Mouse (Mus musculus) kidney, postnatal 0 days (tissue): ENCODE data around the gene Rhoj. TPM values are rescaled to one million over a fixed set of nuclear protein-coding genes. Genes with fewer than 3 reads are reported as not detected.

Experiments used
- ATAC-seq: fragments of 200-750 bp; cut with Nextera tagmentation; replicated peaks from 2 replicates; pipeline ENCODE4 v1.8.0; 2017; ENCODE audit warnings: low read depth, moderate number of reproducible peaks, moderate TSS enrichment, moderate library complexity; ENCODE audit not compliant: low FRiP score
- DNase-seq: peaks from one replicate; pipeline ENCODE4 v3.0.0-alpha.2; 2016; ENCODE audit warnings: low spot score
- H3K27ac ChIP-seq: fragments of 300-500 bp; sonication (generic); 2 replicates; pipeline ENCODE4 v1.5.1; 2014; ENCODE audit warnings: mild to moderate bottlenecking
- H3K27me3 ChIP-seq: fragments of 300-500 bp; sonication (generic); 2 replicates; pipeline ENCODE4 v1.6.1; 2014; ENCODE audit warnings: low read length, mixed read lengths; ENCODE audit not compliant: insufficient read depth
- H3K36me3 ChIP-seq: fragments of 300-500 bp; sonication (generic); 2 replicates; pipeline ENCODE4 v1.6.1; 2014; ENCODE audit warnings: low read length, mixed read lengths; ENCODE audit not compliant: insufficient read depth
- H3K4me1 ChIP-seq: fragments of 300-500 bp; sonication (generic); replicated peaks from 2 replicates; pipeline ENCODE4 v1.6.1; 2014; ENCODE audit warnings: antibody characterized with exemption, low read length, mixed read lengths; ENCODE audit not compliant: insufficient read depth
- H3K4me2 ChIP-seq: fragments of 300-500 bp; sonication (generic); 2 replicates; pipeline ENCODE4 v1.6.1; 2014; ENCODE audit warnings: mild to moderate bottlenecking, low read length, moderate library complexity, mixed read lengths
- H3K4me3 ChIP-seq: fragments of 300-500 bp; sonication (generic); replicated peaks from 2 replicates; pipeline ENCODE4 v1.5.1; 2014; ENCODE audit warnings: low read depth, low read length
- H3K9ac ChIP-seq: fragments of 300-500 bp; sonication (generic); 2 replicates; pipeline ENCODE4 v1.6.1; 2014; ENCODE audit warnings: low read depth, low read length
- H3K9me3 ChIP-seq: fragments of 300-500 bp; sonication (generic); replicated peaks from 2 replicates; pipeline ENCODE4 v1.6.1; 2016; ENCODE audit warnings: low read length, inconsistent platforms, mixed read lengths
- CTCF ChIP-seq: IDR thresholded peaks from 2 replicates; pipeline ENCODE4 v1.5.1; 2016; ENCODE audit warnings: antibody characterized with exemption, low read depth, mild to moderate bottlenecking, moderate library complexity
- WGBS: fragments of 180-500 bp; shearing (Covaris S2); extraction: QIAGEN DNeasy Blood & Tissue Kit; methylation state at CpG from one replicate; pipeline ENCODE4 v1.1.7; 2014; 5-methylcytosine and 5-hydroxymethylcytosine counted together
- polyA plus RNA-seq: library from polyadenylated mRNA; unstranded; fragments of >200 nt; fragmentation: Nextera tagmentation; extraction: Ambion mirVana; gene quantifications from 2 replicates; pipeline ENCODE4 v1.2.1, GENCODE M21; 2015

Gene Rhoj
- polyA plus RNA-seq, 1 experiment from 2014 or later = 51.5 TPM

DNA sequence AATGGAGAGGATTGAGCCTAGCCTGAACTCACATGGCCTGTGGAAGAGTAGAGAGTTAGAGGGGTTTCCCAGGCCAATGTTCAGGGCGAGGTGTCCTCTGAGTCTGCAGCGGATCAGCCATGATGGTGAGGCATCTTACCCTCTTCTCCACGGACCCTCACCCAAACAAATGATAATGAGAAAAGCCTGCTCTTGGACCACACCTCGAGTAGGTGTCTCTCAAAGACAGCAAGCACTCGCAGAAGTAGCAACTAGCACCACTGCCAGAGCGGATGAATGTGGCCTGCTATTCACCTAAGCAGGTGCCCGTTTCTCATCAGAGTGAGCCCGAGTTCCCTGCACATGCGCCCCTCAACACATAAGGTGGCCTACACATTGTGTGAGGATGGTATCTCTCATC is 78.6 kb downstream of the Rhoj start:
- Histone ChIP-seq H3K4me1 (no peaks in the 10 kb centered on the region), H3K9ac (no peak overlapping the region), H3K4me3 (no peak overlapping the region), H3K36me3 (no peaks in the 10 kb centered on the region), H3K4me2 (no peak overlapping the region), H3K9me3 (no peaks in the 10 kb centered on the region), H3K27ac (no peak overlapping the region), H3K27me3 (no peaks in the 10 kb centered on the region)
- no peak for TF ChIP-seq CTCF
- DNase-seq (no peak), ATAC-seq (no peak)
- WGBS = 94% methylated on average over 9 of the region's 9 CpGs

DNA sequence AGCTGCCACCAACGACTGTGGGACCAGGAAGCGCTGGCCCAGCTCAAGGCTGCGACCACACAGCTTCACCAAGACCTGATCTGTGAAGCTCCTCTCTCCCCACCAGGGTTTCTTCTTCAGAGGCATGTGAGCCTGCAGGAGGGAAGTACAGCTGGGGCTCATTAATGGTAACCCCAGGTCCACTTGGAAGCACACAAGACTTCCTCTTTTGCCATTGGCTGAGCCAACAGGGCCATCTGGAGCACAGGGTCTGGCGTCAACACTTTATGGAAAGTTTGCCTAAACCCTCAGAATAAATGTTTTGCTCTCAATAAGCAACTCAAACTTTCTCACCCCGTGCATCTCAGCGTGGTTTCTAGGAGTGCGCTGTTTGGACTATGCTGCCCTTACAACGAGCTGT is 79.0 kb downstream of the Rhoj start:
- Histone ChIP-seq H3K27ac (no peak overlapping the region), H3K9ac (no peak overlapping the region), H3K9me3 (no peaks in the 10 kb centered on the region), H3K36me3 (no peaks in the 10 kb centered on the region), H3K4me1 (no peaks in the 10 kb centered on the region), H3K27me3 (no peaks in the 10 kb centered on the region), H3K4me2 (no peak overlapping the region), H3K4me3 (no peak overlapping the region)
- no peak for TF ChIP-seq CTCF
- 87% methylated on average over 8 of the region's 8 CpGs for WGBS
- no peak for DNase-seq
- no peak for ATAC-seq

DNA sequence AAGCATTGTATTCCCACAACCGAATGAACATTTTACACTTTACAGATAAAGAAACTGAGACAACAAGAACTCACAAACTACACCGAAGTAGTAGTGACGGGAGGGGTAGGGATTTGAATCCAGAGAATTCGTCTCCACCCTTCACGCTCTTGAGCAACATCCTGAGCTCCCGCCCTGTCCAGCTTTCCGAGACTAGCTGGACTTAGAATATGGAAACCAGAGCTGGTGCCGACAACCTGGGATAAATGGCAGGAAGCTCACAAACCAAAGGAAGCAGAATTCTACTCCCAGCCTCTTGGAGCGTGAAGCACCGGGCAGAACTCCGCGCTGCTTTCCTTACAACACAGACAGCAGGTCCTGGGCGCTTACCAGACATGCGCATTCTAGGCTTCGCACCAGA is 79.7 kb downstream of the Rhoj start:
- H3K4me1 ChIP-seq = no peaks in the 10 kb centered on the region
- H3K27ac ChIP-seq = no peak overlapping the region
- H3K9me3 ChIP-seq = no peaks in the 10 kb centered on the region
- no peak for DNase-seq
- H3K27me3 ChIP-seq = no peaks in the 10 kb centered on the region
- no peak for TF ChIP-seq CTCF
- H3K4me2 ChIP-seq = no peak overlapping the region
- WGBS = 84% methylated on average over 15 of the region's 15 CpGs
- no peak overlapping the region for H3K4me3 ChIP-seq
- no peak for ATAC-seq
- no peaks in the 10 kb centered on the region for H3K36me3 ChIP-seq
- H3K9ac ChIP-seq = no peak overlapping the region

DNA sequence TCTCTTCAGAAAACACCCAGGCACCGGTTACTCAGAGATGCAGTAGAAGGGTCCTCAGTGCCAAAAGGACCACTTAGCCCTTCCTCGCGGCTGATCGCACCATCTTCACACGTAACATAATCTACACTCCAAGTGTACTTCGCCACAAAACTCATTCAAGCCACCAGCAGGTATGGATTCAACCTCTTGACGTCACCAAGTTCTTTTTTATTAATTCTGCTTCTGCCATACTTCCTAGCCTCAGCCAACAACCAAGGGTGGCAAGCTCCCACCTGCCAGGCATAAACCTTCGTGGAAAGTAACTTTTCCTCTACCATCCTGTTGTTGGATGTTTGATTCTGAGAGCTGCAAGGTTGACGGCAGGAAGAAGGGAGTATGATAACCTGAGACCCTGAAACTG is 80.4 kb downstream of the Rhoj start:
- no peak overlapping the region for H3K4me2 ChIP-seq
- ATAC-seq (no peak), DNase-seq (no peak)
- H3K4me3 ChIP-seq = no peak overlapping the region
- no peaks in the 10 kb centered on the region for H3K27me3 ChIP-seq
- H3K27ac ChIP-seq = no peak overlapping the region
- no peaks in the 10 kb centered on the region for H3K9me3 ChIP-seq
- 85% methylated on average over 9 of the region's 9 CpGs for WGBS
- no peak for TF ChIP-seq CTCF
- no peaks in the 10 kb centered on the region for H3K4me1 ChIP-seq
- H3K36me3 ChIP-seq = no peaks in the 10 kb centered on the region
- no peak overlapping the region for H3K9ac ChIP-seq

DNA sequence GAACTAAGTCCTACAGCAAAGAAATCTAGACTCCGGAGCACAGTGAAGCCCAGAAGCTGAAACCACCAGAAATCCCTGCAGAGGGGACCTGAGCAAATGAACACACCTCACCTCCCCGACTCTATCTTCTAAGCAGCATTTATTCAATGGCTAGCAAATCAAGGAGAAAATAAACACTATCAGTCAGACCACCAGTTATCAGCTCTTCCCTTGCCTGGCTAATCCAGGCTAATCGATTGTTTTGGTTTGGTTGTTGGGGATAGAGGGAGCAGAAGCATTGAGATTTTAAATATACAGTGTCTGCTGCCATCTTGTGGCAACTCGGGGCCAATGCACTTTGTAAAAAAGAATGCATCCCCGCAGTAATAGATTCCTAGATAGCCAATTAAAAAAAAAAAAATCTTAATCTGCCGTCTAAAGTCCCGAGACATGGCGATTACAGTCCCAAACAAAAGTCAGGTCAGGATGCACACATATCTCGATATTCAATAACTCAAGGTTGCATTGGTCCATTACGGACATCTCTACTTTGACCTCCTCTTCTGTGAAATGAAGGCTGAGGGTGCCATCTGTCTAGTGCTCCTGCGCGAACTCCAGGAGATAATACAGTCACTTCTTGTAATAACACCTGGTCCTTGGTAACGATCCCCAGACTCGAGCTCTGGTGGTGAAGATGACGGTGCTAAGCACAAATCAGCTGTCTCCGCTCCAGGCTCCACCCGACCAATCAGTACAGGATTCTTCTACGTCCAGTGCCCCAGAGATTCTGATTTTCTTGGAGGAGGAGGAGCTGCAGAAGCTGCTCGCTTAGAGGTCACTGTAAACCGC is 81.4 kb downstream of the Rhoj start:
- H3K36me3 ChIP-seq = 0 out of 2 replicates have a peak, but pooled peaks cover 2% of the 10 kb centered on the region
- 47% methylated on average over 20 of the region's 20 CpGs for WGBS
- H3K4me1 ChIP-seq = no peaks in the 10 kb centered on the region
- H3K9me3 ChIP-seq = no peaks in the 10 kb centered on the region
- DNase-seq (peak; percentile 80), ATAC-seq (no peak)
- TF ChIP-seq CTCF = peak; percentile 87
- H3K4me3 ChIP-seq = no peak overlapping the region
- no peak overlapping the region for H3K9ac ChIP-seq
- no peaks in the 10 kb centered on the region for H3K27me3 ChIP-seq
- H3K4me2 ChIP-seq = no peak overlapping the region
- no peak overlapping the region for H3K27ac ChIP-seq

DNA sequence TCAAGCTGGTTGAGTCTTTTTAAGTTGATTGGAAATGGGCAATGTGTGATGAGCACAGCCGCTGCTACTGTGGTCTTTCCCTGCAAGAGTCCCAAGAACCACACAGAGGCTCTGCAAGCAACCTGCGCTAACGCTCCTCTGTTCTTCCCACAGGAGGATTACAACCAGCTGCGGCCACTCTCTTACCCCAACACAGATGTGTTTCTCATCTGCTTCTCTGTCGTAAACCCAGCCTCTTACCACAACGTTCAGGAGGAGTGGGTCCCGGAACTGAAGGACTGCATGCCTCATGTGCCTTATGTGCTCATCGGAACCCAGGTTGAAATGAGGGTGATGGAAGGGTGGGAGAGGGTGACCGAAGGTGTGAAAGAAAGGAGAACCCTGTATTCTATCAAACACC is 83.4 kb downstream of the Rhoj start:
- Histone ChIP-seq H3K4me3 (no peak overlapping the region), H3K36me3 (0 out of 2 replicates have a peak, but pooled peaks cover 3% of the 10 kb centered on the region), H3K9ac (no peak overlapping the region), H3K27me3 (no peaks in the 10 kb centered on the region), H3K9me3 (no peaks in the 10 kb centered on the region), H3K27ac (no peak overlapping the region), H3K4me1 (no peaks in the 10 kb centered on the region), H3K4me2 (no peak overlapping the region)
- no peak for ATAC-seq
- TF ChIP-seq CTCF = no peak
- no peak for DNase-seq
- 75% methylated on average over 9 of the region's 9 CpGs for WGBS
